Mouse (Mus musculus) 3134 (cell line): ENCODE measurements around the gene Arpin.
A peak's percentile ranks its signal among the peaks of the same experiment; 100 is the strongest.

Source experiments
- DNase-seq: peaks from one replicate; pipeline ENCODE4 v3.0.0-alpha.2; 2011; ENCODE audit warnings: low spot score; ENCODE audit not compliant: insufficient read length; ENCODE audit errors: extremely low read depth

The Arpin gene

GRCm38 (mm10) chr7:79894790-79895189 lies 40.4 kb downstream of the Arpin start:
- DNase-seq = no peak

DNA sequence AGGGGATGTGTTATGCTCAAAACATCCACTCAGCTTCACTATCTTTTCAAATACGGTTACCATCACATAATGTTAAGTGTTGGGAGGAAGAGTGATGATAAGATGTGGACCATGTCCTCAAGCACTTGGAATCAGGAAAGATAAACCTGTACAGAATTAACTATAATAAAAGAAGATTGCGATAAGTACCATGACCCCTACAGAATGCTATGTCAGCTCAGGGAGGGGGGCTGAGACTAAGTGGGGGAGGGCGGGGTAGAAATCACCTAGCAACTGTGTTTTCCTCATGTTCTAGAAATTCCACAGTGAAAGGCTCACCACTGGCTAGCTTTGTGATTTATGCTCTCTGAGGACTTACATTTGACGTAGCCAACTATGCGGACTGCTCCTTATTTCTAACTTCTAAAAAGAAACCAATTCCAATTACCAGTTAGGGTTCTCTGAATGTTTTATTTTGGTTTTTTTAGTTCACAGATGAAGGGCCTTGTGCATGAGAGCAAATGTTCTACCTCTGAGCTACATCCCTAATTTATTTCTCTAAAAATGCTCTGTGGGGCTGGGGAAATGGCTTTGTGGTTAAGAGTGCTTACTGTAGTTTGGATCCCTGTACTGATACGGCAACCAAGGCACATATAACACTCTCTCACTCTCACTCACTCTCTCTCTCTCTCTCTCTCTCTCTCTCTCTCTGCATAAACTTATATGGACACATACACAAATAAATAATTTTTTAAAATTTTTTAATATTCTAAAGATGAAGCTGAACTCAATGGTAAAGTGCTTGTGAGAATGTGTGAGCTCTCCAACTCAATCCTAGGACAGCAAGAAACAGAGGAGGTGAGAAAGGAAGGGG lies 42.4 kb downstream of the Arpin start:
- DNase-seq = no peak

GRCm38 (mm10) chr7:79890436-79891221 lies 44.5 kb downstream of the Arpin start:
- DNase-seq = no peak

DNA sequence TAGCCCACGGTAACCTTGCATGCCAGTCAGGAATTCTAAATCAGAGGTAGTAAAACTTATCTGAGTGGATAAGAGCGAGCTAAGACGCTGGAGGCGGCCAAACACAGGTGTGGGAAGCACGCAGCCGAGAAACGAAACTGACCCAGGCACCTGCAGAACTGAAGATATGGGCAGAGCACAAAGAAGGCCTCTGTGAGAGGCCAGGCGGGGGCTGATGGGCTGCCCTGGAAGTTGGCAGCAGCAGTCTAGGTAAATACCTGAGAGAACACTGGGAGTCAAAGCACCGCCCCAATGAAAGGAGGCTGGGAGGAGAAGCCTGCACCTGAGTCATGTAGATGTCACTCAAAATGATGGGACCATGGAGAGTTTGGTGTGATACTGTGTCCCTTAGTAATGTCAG lies 46.6 kb downstream of the Arpin start:
- no peak for DNase-seq

GRCm38 (mm10) chr7:79883613-79884334 lies 51.4 kb downstream of the Arpin start:
- no peak for DNase-seq

- DNase-seq = peak; percentile 53
Measured at GRCm38 (mm10) chr7:79881901-79882300, 53.3 kb downstream of the Arpin start.

- peak; percentile 84 for DNase-seq
Measured at GRCm38 (mm10) chr7:79880998-79881397, 54.2 kb downstream of the Arpin start.

- DNase-seq = no peak
Measured at GRCm38 (mm10) chr7:79880033-79880432, 55.1 kb downstream of the Arpin start.

DNA sequence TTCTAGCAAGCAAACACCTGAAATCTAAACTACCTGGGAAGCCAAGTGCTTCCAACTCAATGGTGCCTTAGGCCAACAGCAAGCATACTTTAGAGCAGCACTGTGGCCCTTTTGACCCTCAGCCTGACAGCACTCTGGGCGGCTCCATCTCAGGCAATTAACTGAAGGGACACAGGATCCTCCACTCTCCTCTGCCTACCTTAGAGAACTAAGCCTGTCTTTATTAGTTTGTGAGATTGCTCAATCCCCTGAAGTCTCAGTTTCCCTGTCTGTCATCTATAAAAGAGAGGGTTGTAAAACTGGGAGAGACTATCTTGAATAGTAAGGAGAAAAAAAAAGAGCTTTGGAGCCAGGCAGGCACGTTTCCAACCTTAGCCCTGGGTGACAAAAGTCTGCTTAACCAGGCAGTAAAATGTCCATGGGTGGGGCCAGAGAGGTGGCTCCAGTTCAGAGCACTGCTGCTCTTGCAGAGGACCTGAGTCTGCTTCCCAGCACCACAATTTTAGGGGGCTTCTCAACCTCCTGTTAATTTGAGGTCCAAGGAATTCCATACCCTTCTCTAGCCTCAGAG lies 56.6 kb downstream of the Arpin start:
- no peak for DNase-seq
